Mouse (Mus musculus) mouse embryonic stem cell (cell line): ENCODE measurements around the gene Kcnip1.

ENCODE experiments used
- in situ Hi-C, 2 experiments: fragments of 300-500 bp; cut with MboI; formaldehyde crosslinking; loops; 1 replicate in 1 of 2; 3 replicates in 1 of 2; pipeline ENCODE4 v1.14.3; 2019 to 2020; ENCODE audit warnings: low sequenced_read_pairs in 2 of 2, low pct_unique_long_range_greater_than_20kb in 1 of 2, mixed read lengths in 1 of 2; ENCODE audit not compliant: unreplicated experiment in 1 of 2

The Kcnip1 gene

GRCm38 (mm10) chr11:33663599-33663998 is 329.4 kb downstream of the Kcnip1 start:
- in situ Hi-C loops = no loop called here

GRCm38 (mm10) chr11:33660016-33660913 is 332.7 kb downstream of the Kcnip1 start:
- in situ Hi-C loops = no loop called here

- in situ Hi-C loops = no loop called here
These were observed 336.9 kb downstream of the Kcnip1 start for GRCm38 (mm10) chr11:33655861-33656593.

- in situ Hi-C loops = no loop called here
These were observed 337.7 kb downstream of the Kcnip1 start for GRCm38 (mm10) chr11:33655221-33655620.

GRCm38 (mm10) chr11:33654485-33654884 is 338.5 kb downstream of the Kcnip1 start:
- in situ Hi-C loops = no loop called here

- in situ Hi-C loops = no loop called here
These were observed 343.6 kb downstream of the Kcnip1 start for GRCm38 (mm10) chr11:33649358-33649757.

GRCm38 (mm10) chr11:33637107-33637506 is 355.8 kb downstream of the Kcnip1 start:
- in situ Hi-C loops = no loop called here

GRCm38 (mm10) chr11:33627136-33627742 is 365.7 kb downstream of the Kcnip1 start:
- in situ Hi-C loops = no loop called here

- in situ Hi-C loops = loop anchor here (10.0 kb wide), 1 partner anchor 439 kb away; no protein-coding TSS in a partner anchor
These were observed 378.7 kb downstream of the Kcnip1 start for GRCm38 (mm10) chr11:33614218-33614617.

- in situ Hi-C loops = no loop called here
These were observed 385.2 kb downstream of the Kcnip1 start for GRCm38 (mm10) chr11:33607784-33608183.

- in situ Hi-C loops = no loop called here
These were observed 389.8 kb downstream of the Kcnip1 start for GRCm38 (mm10) chr11:33603174-33603573.

- in situ Hi-C loops = no loop called here
These were observed 394.0 kb downstream of the Kcnip1 start, which contains the start of gene D130052B06Rik for GRCm38 (mm10) chr11:33598986-33599385. Gene D130052B06Rik (plus strand): TSS chr11:33599302.

- in situ Hi-C loops = no loop called here
These were observed 396.3 kb downstream of the Kcnip1 start for GRCm38 (mm10) chr11:33596655-33597054.

GRCm38 (mm10) chr11:33592826-33593225 is 400.1 kb downstream of the Kcnip1 start:
- in situ Hi-C loops = no loop called here

GRCm38 (mm10) chr11:33590771-33591170 is 402.2 kb downstream of the Kcnip1 start:
- in situ Hi-C loops = no loop called here

- in situ Hi-C loops = no loop called here
These were observed 406.3 kb downstream of the Kcnip1 start for GRCm38 (mm10) chr11:33586614-33587013.

GRCm38 (mm10) chr11:33579621-33580020 is 413.3 kb downstream of the Kcnip1 start:
- in situ Hi-C loops = no loop called here
